Mouse (Mus musculus): ENCODE results near the gene Sh3pxd2a. TPM values are rescaled to one million over a fixed set of nuclear protein-coding genes. Genes with fewer than 3 reads are reported as not detected.
A peak's percentile ranks its signal among the peaks of the same experiment; 100 is the strongest.

Sh3pxd2a gene
- total RNA-seq, 2 experiments from 2014 or later = 47.7 to 59.2 TPM

DNA sequence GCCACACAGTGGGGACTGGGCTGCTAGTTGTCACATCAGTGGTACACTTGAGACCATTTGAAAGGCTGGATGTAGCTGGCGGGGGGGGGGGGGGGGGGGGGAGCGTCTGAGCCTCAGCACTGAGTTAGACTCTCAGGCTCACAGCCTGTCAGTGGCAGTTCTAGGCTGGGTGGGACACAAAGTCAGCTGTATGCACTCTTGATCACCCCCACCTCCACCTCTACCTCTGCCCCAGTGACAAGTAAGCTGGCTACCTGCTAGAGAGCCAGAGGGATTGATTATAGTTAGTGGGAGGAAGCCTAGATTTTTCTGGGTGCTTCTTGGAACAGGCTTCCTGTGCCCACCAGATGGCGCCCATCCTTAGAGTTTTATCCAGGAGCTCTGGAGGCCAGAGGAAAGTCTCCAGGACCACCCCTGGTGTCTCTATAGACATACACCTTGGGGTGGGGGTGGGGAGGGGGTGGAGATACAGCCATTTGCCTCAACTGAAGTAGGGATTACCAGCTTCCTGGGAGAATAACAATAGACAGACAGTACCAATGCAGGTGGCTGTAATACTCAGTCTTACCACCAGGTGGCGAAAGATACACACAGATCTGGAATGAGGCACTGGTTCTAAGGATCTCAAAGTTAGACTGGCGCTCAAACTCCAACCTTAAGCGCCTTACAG lies 107.9 kb downstream of the Sh3pxd2a start:
- intact Hi-C loops (cut with DNase I) = loop anchor here (1.0 to 2.0 kb wide), 4 partner anchors 108 to 466 kb away; partner anchors contain the start of gene Sh3pxd2a
- peak; percentile 86 for DNase-seq

DNA sequence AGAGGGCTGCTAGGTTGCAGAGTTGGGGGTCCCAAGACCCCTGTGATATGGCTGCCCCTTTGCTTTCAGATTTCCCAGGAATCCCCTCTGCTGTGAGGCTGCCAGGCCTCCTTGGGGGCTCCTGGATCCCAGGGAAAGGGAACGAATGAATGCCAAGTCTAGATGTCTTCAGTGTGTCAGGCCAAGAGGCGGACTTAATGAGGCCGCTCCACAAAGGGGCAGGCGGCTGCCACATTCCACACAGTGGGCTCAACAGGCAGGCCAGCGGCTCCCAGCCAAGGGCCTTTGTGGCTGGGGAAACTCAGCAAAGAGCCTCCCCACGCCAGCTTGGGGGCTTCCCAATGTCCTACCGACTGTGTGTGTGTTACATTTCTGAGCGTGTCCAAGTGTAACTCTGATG lies 109.7 kb downstream of the Sh3pxd2a start:
- no peak for DNase-seq
- intact Hi-C loops (cut with DNase I) = no loop called here

GRCm38 (mm10) chr19:47349043-47349442 lies 115.2 kb downstream of the Sh3pxd2a start:
- intact Hi-C loops (cut with DNase I) = no loop called here
- no peak for DNase-seq

DNA sequence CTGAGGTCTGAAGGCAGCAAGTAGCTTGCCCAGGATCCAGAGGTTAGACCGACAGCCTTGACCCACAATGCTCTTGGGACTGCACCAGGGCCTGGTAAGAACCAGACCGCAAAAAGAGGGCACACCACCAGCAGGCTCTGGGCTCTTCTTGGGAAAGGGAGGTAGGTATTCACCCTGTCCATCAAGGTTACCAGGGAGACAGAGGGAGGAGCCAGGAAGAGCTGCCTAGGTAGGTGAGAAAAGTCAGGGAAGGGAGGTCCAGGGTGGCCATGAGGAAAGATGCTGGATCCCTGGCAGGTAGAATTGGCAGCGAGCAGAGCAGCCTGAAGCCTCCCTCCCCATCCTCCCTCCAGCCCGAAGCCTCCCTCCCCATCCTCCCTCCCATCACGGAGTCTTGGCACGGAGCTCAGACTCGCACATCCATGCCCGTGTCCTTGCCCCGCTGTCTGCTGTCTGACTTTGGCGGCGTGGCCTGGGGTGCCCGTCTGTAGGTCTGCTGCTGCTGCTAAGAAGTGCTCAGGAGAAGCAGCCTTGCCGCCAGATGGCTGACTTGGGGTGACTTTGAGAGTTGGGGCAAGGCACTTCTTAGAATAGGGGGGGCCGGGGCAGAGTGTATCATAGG lies 115.7 kb downstream of the Sh3pxd2a start:
- intact Hi-C loops (cut with DNase I) = no loop called here
- DNase-seq = no peak

DNA sequence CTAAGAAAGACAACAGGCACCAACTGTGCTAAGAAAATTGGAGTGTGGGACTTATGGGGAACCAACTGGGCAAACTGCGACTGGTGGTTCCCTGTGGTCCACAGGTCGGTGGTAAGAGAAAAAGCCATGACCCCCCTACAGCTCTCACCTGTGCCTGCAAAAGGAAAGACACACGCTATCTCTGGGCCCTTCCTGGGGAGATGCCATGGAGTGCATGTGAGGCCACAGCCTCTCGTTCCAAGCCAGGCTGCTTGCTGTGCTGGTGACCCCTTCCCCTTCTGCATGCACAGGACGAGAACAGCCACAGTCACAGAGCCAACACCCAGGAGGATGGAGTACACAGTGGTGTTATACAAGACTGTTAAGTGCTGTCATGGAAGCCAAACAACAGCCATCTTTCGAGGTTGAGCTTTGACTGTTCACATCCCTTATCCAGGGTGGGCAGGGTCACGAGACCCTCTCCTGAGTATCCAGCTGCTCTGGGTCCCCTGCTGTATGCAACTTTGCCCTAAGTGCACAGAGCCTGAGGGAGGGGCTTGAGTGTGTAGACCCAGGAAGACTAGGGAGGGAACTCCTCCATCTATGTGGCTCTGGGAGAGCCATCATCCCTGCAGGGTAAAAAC lies 117.1 kb downstream of the Sh3pxd2a start:
- intact Hi-C loops (cut with DNase I) = no loop called here
- DNase-seq = no peak

- intact Hi-C loops (cut with DNase I) = no loop called here
- no peak for DNase-seq
Observed at GRCm38 (mm10) chr19:47346606-47347005, 117.6 kb downstream of the Sh3pxd2a start.

DNA sequence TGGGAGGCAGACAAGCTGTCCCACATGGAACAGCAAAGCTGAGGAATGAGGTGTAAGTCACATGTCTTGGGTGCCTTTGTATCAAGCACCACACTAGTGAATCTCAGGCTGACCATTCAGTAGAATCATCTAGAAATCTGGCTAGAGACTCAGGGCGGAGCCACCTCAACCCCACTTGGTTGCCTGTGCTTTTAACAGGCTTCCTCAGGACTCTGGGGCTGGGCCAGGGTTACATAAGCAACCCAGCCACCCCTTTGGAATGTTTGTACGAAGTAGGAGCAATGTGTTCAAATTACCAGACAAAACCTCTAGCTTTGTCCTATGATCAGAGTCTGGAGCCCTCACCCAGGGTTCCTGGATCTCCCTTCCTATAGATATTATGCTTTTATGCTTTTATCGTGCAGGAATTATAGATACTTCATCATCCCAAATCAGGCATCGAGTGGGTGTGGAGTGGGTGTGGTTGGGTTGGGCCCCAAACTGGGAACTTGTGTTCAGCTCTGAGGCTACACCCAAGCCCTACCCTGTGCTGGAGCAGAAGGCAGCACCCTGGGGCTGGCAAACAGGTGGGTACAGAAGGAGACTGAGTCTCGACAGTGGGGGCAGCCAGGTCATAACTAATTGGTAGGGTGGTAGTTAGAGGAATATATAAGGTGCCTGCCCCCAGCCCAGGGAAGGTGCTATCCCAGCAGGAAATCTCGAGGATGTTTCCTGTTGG lies 118.2 kb downstream of the Sh3pxd2a start:
- intact Hi-C loops (cut with DNase I) = no loop called here
- DNase-seq = no peak

DNA sequence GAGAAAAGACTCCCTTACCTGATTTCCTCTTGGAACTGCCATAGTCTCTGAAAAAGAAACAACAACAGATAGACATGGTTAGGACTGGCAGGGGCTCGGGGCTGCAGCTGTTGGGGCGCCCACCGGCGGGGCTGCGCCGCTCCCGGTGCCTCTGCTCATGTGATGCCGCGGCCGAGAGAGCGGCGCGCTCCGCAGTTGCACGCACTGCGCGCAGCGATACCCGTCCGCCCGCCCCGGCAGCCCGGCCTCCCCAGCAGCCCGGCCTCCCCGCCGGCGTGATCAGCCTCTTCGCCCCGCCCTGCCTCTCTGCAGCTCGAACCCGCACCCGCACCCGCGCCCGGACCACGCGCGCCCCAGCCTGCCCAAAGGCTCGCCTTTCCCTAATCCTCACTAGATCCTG lies 120.8 kb downstream of the Sh3pxd2a start:
- no peak for DNase-seq
- intact Hi-C loops (cut with DNase I) = no loop called here

GRCm38 (mm10) chr19:47339165-47339564 lies 125.0 kb downstream of the Sh3pxd2a start:
- intact Hi-C loops (cut with DNase I) = loop anchor here (1.0 to 2.0 kb wide), 3 partner anchors 24 to 164 kb away; no protein-coding TSS in a partner anchor
- DNase-seq = peak; percentile 88 to 90

DNA sequence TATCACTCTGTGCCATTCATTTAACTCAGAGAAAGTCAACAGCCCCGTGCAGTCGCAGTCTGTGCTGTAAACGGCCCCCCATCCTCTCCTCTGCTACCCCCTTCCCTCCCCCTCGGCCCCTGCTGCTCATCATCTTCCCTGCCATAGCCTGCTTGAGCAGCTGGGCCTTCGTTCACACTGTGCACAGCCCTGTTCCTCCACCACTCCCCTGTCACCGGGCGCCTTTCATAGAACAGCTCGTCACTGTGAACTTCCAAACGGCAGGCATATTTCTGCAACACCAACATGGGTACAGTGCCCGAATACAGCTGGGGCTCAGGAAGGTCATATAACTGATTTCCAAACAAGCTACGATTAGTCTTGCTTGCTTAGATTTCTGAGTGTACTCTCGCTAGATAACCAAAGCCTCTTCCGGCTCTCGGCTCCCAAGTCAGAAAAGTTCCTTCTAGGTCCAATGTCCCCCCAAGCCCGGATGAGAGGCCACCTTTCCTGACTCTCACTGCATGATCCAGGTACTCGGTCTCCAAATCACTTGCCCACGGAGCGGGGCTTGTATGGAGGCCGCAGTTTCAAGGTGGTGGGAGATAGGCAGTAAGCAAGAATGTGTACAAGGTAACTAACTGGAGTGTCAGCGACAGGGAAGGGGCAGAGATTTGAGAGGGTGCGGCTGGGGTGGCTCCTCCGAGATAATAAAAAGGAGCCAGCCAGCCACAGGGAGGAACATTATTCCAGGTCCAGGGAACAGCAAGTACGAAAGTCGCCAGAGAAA lies 125.6 kb downstream of the Sh3pxd2a start:
- intact Hi-C loops (cut with DNase I) = loop anchor here (1.0 to 2.0 kb wide), 4 partner anchors 24 to 164 kb away; no protein-coding TSS in a partner anchor
- no peak for DNase-seq

DNA sequence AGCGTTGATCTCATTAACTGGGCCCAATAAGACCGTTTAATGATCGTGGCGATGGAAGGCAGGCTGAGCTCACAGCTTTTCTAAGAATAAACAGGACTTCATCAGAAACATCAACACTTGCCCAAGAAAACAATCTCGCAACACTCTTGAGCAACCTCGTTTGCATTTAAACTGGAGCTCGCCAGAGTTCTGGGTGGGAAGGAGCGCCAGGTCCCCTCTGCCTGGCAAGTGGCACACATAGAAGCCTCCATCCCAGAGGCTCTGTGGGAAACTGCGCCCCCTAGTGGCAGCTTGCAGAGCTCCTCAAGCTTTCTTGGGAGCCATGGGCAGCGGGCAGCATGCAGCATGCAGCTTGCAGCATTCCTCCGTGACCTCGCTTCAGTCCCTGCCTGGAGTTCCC lies 126.5 kb downstream of the Sh3pxd2a start:
- intact Hi-C loops (cut with DNase I) = loop anchor here (1.0 to 2.0 kb wide), 3 partner anchors 23 to 163 kb away; no protein-coding TSS in a partner anchor
- peak; percentile 93 to 95 for DNase-seq

- intact Hi-C loops (cut with DNase I) = no loop called here
- no peak for DNase-seq
Observed at GRCm38 (mm10) chr19:47337191-47337590, 127.0 kb downstream of the Sh3pxd2a start.

- intact Hi-C loops (cut with DNase I) = no loop called here
- DNase-seq = no peak
Observed at GRCm38 (mm10) chr19:47335262-47335661, 128.9 kb downstream of the Sh3pxd2a start.

GRCm38 (mm10) chr19:47334713-47335112 lies 129.5 kb downstream of the Sh3pxd2a start:
- DNase-seq = no peak
- intact Hi-C loops (cut with DNase I) = no loop called here

GRCm38 (mm10) chr19:47330743-47331227 lies 133.4 kb downstream of the Sh3pxd2a start:
- peak; percentile 50 to 63 for DNase-seq
- intact Hi-C loops (cut with DNase I) = loop anchor here (2.0 kb wide), 1 partner anchor 54 kb away; no protein-coding TSS in a partner anchor

GRCm38 (mm10) chr19:47329102-47329501 lies 135.1 kb downstream of the Sh3pxd2a start:
- intact Hi-C loops (cut with DNase I) = no loop called here
- no peak for DNase-seq

DNA sequence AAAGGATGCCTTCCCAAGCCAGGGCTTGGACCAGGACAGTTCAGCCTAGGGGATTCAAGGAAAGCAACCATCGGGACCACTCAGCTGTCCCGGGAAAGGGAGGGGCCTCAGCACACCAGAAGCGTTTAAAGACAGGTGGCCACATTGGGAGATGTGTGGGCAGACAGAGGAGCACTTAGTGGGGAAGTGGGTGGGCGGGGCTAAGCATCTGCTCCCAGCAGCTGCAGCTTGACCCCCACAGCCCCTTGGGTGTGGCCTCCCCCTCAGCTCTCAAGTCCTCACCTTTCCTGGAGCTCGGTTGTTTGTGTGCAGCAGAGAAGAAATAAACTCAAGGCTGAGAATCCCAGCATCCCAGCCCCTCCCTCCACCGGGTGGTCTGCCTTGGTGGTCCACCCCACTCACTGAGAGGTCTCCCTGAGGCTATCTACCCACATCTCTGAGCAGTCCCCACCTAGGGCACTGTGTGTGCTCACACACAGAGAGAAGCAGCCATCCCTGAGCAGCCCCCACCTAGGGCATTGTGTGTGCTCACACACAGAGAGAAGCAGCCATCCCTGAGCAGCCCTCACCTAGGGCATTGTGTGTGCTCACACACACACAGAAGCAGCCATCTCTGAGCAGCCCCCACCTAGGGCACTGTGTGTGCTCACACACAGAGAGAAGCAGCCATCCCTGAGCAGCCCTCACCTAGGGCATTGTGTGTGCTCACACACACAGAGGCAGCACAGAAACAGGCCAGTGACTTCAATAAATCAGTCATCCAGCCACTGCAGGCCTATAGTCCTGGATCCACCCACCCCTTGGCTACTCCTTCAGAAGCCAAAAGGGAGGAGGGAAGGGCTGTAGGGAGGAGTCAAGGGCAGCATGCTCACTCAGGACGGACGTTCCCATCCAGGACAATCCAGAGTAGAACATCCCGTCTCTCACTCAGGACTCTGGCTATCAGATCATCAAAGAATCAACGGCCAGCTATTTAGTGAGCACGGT lies 136.0 kb downstream of the Sh3pxd2a start:
- intact Hi-C loops (cut with DNase I) = no loop called here
- DNase-seq = no peak

DNA sequence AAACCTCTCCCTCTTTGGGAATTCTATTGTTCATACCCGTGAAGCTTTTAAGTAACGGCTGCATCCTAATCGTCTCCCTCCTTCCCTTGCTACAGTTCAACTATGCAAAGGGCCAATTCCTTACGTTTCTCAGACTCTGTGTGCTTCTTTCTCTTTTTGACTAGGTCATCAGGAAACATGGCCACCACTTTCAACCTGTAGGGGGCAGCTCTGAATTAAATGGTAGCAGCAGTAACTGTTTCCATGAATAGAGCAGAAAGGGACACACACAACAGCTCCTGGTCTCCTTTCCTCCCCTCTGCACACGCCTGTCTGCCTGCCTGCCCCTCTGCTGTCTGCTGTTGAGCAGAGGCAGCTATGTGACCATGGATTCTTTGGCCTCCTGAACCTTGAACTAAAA lies 138.3 kb downstream of the Sh3pxd2a start:
- peak in 1 of 2 experiments; percentile 70 for DNase-seq
- intact Hi-C loops (cut with DNase I) = no loop called here

Measured in heart, postnatal 36 days (tissue).